Mouse (Mus musculus) erythroblast, embryonic 14.5 days (primary cell): ENCODE data around the gene Hist2h4. TPM values are rescaled to one million over a fixed set of nuclear protein-coding genes. Genes with fewer than 3 reads are reported as not detected.
A peak's percentile ranks its signal among the peaks of the same experiment; 100 is the strongest.

Source experiments
- H3K27me3 ChIP-seq: 2 replicates; pipeline ENCODE4 v1.6.1; 2012; ENCODE audit warnings: inconsistent platforms; ENCODE audit not compliant: control insufficient read depth
- H3K36me3 ChIP-seq: 2 replicates; pipeline ENCODE4 v1.6.1; 2012; ENCODE audit warnings: mild to moderate bottlenecking, inconsistent platforms; ENCODE audit not compliant: control insufficient read depth
- H3K4me1 ChIP-seq: 2 replicates; pipeline ENCODE4 v1.6.1; 2012; ENCODE audit warnings: inconsistent platforms; ENCODE audit not compliant: control insufficient read depth
- H3K4me3 ChIP-seq: replicated peaks from 2 replicates; pipeline ENCODE3; 2012; ENCODE audit warnings: moderate library complexity, mild to moderate bottlenecking, inconsistent platforms
- H3K9me3 ChIP-seq: 2 replicates; pipeline ENCODE4 v1.6.1; 2012; ENCODE audit warnings: low read length, inconsistent platforms, mixed read lengths; ENCODE audit not compliant: control insufficient read depth
- GATA1 ChIP-seq: IDR thresholded peaks from 2 replicates; pipeline ENCODE4 v1.6.1; 2012; ENCODE audit warnings: low read length, inconsistent platforms, mixed read lengths
- TAL1 ChIP-seq: IDR thresholded peaks from 3 replicates; pipeline ENCODE4 v1.6.1; 2012; ENCODE audit warnings: low read length, inconsistent platforms, mixed read lengths
- polyA plus RNA-seq: library from polyadenylated mRNA; stranded (reverse); fragments of >175 nt; gene quantifications from 2 replicates; pipeline ENCODE4 v1.2.3, GENCODE M21; 2012

Hist2h4 gene
- polyA plus RNA-seq, result 3.1 and 7.2 TPM in 2 replicates

GRCm38 (mm10) chr3:96262979-96263550, at the start of gene Hist2h4:
TSS of gene Hist2h4 (minus strand) at chr3:96263311.
- Histone ChIP-seq H3K9me3 (no peaks in the 10 kb centered on the region), H3K4me3 (peak within 1 kb of the TSS; percentile 76), H3K4me1 (peaks cover 73% of the 10 kb centered on the region), H3K36me3 (peaks cover 18% of the 10 kb centered on the region), H3K27me3 (no peaks in the 10 kb centered on the region)
- no peak for TF ChIP-seq GATA1
- peak; percentile 66 for TF ChIP-seq TAL1

GRCm38 (mm10) chr3:96312341-96313098, 49.4 kb upstream of the Hist2h4 start:
- TF ChIP-seq TAL1 (no peak), GATA1 (no peak)
- H3K4me3 ChIP-seq, result no peak overlapping the region
- peaks cover 2% of the 10 kb centered on the region; the same call in 1 of the 2 replicates for H3K9me3 ChIP-seq
- no peaks in the 10 kb centered on the region; the same call in 1 of the 2 replicates for H3K36me3 ChIP-seq
- H3K27me3 ChIP-seq, result no peaks in the 10 kb centered on the region
- no peaks in the 10 kb centered on the region for H3K4me1 ChIP-seq

DNA sequence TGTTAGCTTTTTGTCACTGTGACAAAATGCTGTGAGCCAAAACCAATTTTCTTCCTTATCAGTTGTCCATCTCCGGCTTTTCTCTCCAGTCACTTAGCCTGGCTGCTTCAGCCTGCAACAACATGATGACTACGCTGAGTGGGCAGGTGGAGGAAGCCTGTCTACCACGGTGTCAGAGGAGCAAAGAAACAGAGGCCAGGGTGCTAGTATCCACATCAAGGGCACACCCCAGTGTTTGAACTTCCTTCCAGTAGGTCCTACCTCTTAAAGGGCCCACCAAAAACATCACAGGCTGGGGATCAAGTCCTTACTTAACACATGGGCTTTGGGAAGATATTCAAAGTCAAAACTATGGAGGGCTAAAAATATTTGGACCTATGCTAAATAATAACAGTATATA, 46.3 kb upstream of the Hist2h4 start:
- H3K27me3 ChIP-seq, result peaks cover 13% of the 10 kb centered on the region
- H3K4me3 ChIP-seq, result no peak overlapping the region
- TF ChIP-seq GATA1 (no peak), TAL1 (no peak)
- peaks cover 2% of the 10 kb centered on the region; the same call in 1 of the 2 replicates for H3K9me3 ChIP-seq
- H3K4me1 ChIP-seq, result peaks cover 4% of the 10 kb centered on the region
- H3K36me3 ChIP-seq, result no peaks in the 10 kb centered on the region; the same call in 1 of the 2 replicates

GRCm38 (mm10) chr3:96306506-96306905, 43.4 kb upstream of the Hist2h4 start:
- H3K9me3 ChIP-seq, result no peaks in the 10 kb centered on the region
- peaks cover 7% of the 10 kb centered on the region for H3K4me1 ChIP-seq
- TF ChIP-seq TAL1 (no peak), GATA1 (no peak)
- no peaks in the 10 kb centered on the region for H3K36me3 ChIP-seq
- H3K27me3 ChIP-seq, result peaks cover 18% of the 10 kb centered on the region
- no peak overlapping the region for H3K4me3 ChIP-seq

DNA sequence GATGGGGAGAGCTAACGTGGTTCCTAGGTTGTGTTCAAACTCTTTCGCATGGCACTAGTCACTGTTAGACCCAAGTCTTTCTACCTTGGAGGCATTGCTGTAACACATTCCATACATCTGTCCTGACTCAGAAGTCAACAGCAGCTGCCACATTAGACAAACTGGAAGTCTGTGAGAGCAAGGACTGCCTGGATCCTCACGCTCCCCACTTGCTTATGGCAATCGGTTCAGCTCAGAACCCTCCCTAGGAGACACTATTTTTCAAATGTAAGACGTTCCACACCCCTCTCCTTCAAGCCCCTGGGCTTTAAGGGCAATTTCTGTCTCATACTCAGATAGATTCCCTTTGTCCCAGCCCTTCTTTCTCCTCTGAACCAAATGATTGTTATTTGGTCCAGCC, 39.0 kb upstream of the Hist2h4 start:
- no peaks in the 10 kb centered on the region for H3K9me3 ChIP-seq
- H3K4me1 ChIP-seq, result peaks cover 7% of the 10 kb centered on the region
- H3K27me3 ChIP-seq, result peaks cover 33% of the 10 kb centered on the region
- H3K4me3 ChIP-seq, result no peak overlapping the region
- H3K36me3 ChIP-seq, result no peaks in the 10 kb centered on the region
- TF ChIP-seq GATA1 (no peak), TAL1 (no peak)

- TF ChIP-seq TAL1 (no peak), GATA1 (no peak)
- Histone ChIP-seq H3K27me3 (peaks cover 25% of the 10 kb centered on the region), H3K4me3 (peak overlapping the region; percentile 23), H3K4me1 (peaks cover 7% of the 10 kb centered on the region), H3K9me3 (no peaks in the 10 kb centered on the region), H3K36me3 (no peaks in the 10 kb centered on the region)
Measured at GRCm38 (mm10) chr3:96300706-96301529, 37.8 kb upstream of the Hist2h4 start.

DNA sequence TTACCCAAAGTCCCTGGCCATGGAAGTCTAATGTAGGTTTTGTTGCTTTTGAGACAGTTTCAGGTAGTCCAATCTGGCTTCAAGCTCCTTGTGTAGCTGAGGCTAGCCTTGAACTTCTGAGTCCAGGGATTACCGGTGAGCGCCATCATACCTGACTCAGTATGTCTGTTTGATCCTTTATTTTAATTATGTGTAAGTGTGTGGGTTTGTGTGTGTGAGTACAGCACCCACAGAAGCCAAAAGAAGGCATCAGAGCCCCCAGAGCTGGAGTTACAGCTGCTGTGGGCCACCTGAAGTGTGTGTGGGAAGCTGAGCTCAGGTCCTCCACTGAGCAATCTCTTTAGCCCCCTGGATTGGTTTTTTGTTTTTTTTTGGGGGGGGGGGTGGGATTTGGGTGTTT, 36.5 kb upstream of the Hist2h4 start:
- peaks cover 4% of the 10 kb centered on the region for H3K4me1 ChIP-seq
- peaks cover 21% of the 10 kb centered on the region for H3K27me3 ChIP-seq
- H3K9me3 ChIP-seq, result no peaks in the 10 kb centered on the region
- H3K4me3 ChIP-seq, result no peak overlapping the region
- no peak for TF ChIP-seq GATA1
- TF ChIP-seq TAL1, result no peak
- H3K36me3 ChIP-seq, result no peaks in the 10 kb centered on the region

DNA sequence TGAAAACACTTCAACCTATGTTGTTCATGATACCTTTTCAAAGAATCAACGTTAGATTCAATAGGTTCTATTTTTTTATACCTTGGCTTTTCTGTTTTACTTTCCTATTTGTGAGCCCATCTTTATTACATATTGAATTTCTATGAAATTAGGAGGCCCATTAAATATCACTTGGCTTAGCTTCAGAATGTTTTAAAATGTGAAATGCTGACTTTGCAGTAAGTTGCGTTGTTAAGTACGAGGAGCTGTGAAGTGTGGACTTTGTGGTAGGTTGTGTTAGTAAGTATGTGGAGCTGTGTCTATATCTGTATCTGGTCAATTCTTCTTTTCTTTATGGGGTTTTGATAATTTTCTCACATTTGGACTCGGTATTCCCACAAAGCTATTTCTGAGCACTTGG, 35.2 kb upstream of the Hist2h4 start:
- Histone ChIP-seq H3K9me3 (no peaks in the 10 kb centered on the region), H3K4me3 (no peak overlapping the region), H3K36me3 (no peaks in the 10 kb centered on the region), H3K4me1 (no peaks in the 10 kb centered on the region), H3K27me3 (peaks cover 29% of the 10 kb centered on the region)
- TF ChIP-seq GATA1 (no peak), TAL1 (no peak)

- no peaks in the 10 kb centered on the region for H3K9me3 ChIP-seq
- H3K4me1 ChIP-seq, result no peaks in the 10 kb centered on the region
- no peaks in the 10 kb centered on the region for H3K36me3 ChIP-seq
- H3K27me3 ChIP-seq, result peaks cover 9% of the 10 kb centered on the region
- H3K4me3 ChIP-seq, result no peak within 1 kb of the TSS
- TF ChIP-seq GATA1, result no peak
- TF ChIP-seq TAL1, result no peak
Measured at GRCm38 (mm10) chr3:96293787-96294186, 30.7 kb upstream of the Hist2h4 start, which contains the start of gene Fcgr1. TSS of gene Fcgr1 (minus strand) at chr3:96293969.
